Mouse (Mus musculus) hindbrain, embryonic 11.5 days (tissue): Measurements from ENCODE around the gene Gm20870. TPM values are rescaled to one million over a fixed set of nuclear protein-coding genes. Genes with fewer than 3 reads are reported as not detected.
"Not testable (repeated sequence)": the region's sequence is repeated elsewhere in the genome, so short reads cannot be mapped to it uniquely, and the experiment has no call there.

Source experiments
- ATAC-seq: fragments of 200-750 bp; cut with Nextera tagmentation; 2 replicates; pipeline ENCODE4 v1.8.0; 2017; ENCODE audit warnings: mild to moderate bottlenecking, moderate TSS enrichment, moderate library complexity; ENCODE audit not compliant: low FRiP score
- DNase-seq: peaks from one replicate; pipeline ENCODE4 v3.0.0-alpha.2; 2015; ENCODE audit warnings: low spot score
- H3K27ac ChIP-seq: fragments of 300-500 bp; sonication (generic); 2 replicates; pipeline ENCODE4 v1.5.1; 2014; ENCODE audit warnings: mild to moderate bottlenecking, low read depth, low read length
- H3K27me3 ChIP-seq: fragments of 300-500 bp; sonication (generic); 2 replicates; pipeline ENCODE4 v1.6.1; 2014; ENCODE audit warnings: mild to moderate bottlenecking, low read length, moderate library complexity, mixed read lengths; ENCODE audit not compliant: control insufficient read depth, insufficient read depth
- H3K36me3 ChIP-seq: fragments of 300-500 bp; sonication (generic); 2 replicates; pipeline ENCODE4 v1.6.1; 2014; ENCODE audit warnings: mild to moderate bottlenecking, low read length, moderate library complexity, mixed read lengths; ENCODE audit not compliant: control insufficient read depth, insufficient read depth
- H3K4me1 ChIP-seq: fragments of 300-500 bp; sonication (generic); replicated peaks from 2 replicates; pipeline ENCODE4 v1.6.1; 2014; ENCODE audit warnings: low read length, mixed read lengths; ENCODE audit not compliant: control insufficient read depth, insufficient read depth
- H3K4me2 ChIP-seq: fragments of 300-500 bp; sonication (generic); replicated peaks from 2 replicates; pipeline ENCODE4 v1.6.1; 2014; ENCODE audit warnings: mild to moderate bottlenecking, low read depth, low read length
- H3K4me3 ChIP-seq: fragments of 300-500 bp; sonication (generic); 2 replicates; pipeline ENCODE4 v1.5.1; 2014; ENCODE audit warnings: low read depth, low read length
- H3K9ac ChIP-seq: fragments of 300-500 bp; sonication (generic); 2 replicates; pipeline ENCODE4 v1.6.1; 2014; ENCODE audit warnings: low read depth, low read length
- H3K9me3 ChIP-seq: fragments of 300-500 bp; sonication (generic); 2 replicates; pipeline ENCODE4 v1.6.1; 2016; ENCODE audit warnings: low read length; ENCODE audit not compliant: control insufficient read depth
- WGBS: fragments of 180-500 bp; shearing (Covaris S2); extraction: QIAGEN DNeasy Blood & Tissue Kit; methylation state at CpG from one replicate; pipeline ENCODE4 v1.1.7; 2014; 5-methylcytosine and 5-hydroxymethylcytosine counted together
- polyA plus RNA-seq: library from polyadenylated mRNA; unstranded; fragments of >200 nt; fragmentation: Nextera tagmentation; extraction: Ambion mirVana; gene quantifications from 2 replicates; pipeline ENCODE4 v1.2.1, GENCODE M21; 2014

Gene Gm20870
- not detected in 2 replicates for polyA plus RNA-seq

DNA sequence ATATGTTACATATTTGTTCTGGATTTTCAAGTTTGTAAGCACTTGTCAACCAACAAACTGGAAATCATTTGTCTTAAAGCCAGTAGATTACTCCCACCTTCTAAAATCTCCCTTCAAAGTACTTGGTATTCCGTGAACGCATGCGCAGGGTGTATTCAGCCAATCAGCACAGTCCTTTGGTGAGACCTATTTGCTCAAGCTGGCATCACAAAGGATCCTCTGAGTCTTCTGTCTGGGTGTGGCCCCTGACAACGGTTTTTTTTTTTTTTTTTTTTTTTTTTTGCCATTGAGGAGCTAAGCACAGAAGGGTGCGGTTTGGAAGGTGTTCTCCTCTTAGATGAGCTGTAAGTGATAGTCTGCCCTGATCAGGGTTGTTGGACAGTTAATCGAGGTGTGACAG lies at the start of gene Gm20870:
TSS of gene Gm20870 (plus strand) at position 301 of the 400 bp plus-strand sequence.
- ATAC-seq, H3K9ac ChIP-seq, H3K4me2 ChIP-seq, H3K4me1 ChIP-seq, H3K27ac ChIP-seq, H3K4me3 ChIP-seq, H3K36me3 ChIP-seq, H3K9me3 ChIP-seq, H3K27me3 ChIP-seq, DNase-seq: not testable (repeated sequence)
- WGBS = no CpG with 5 or more reads among the region's 6 CpGs

Other genes starting within 250 kb of the Gm20870 start
- not detected in 2 replicates for gene Gm20869, start 222.6 kb upstream of the Gm20870 start, polyA plus RNA-seq